ENCODE assay signal across 9 mouse cellular contexts in genomic region chr11:11684056-11684929, GRCm38 (mm10). TPM values are rescaled to one million over a fixed set of nuclear protein-coding genes. Genes with fewer than 3 reads are reported as not detected.
DNase-seq lines count a peak whose midpoint lies in the region; ATAC-seq and TF ChIP-seq lines count a peak whose summit lies in the region.
"Had no signal": no experiment of that assay in that cellular context is flagged by ENCODE, and none has a peak within 500 bp of the region (broad histone marks: within the 10 kb centered on the region; RNA-seq: fewer than 3 reads in every experiment).

No protein-coding gene starts in this region.

- H3K27me3 ChIP-seq in kidney, embryonic 15.5 days = peaks cover 69% of the 10 kb centered on the region
- no peaks in the 10 kb centered on the region for H3K27me3 ChIP-seq in MEL (ENCODE audit: control insufficient read depth in 1 of 2, insufficient read depth in 2 of 2, low read length in 2 of 2)
- H3K27me3 ChIP-seq in forebrain, embryonic 14.5 days (replicated peaks; ENCODE audit: control insufficient read depth, insufficient read depth, low read length) = peaks cover 28% of the 10 kb centered on the region
- H3K27me3 ChIP-seq in midbrain, embryonic 11.5 days (ENCODE audit: control insufficient read depth, insufficient read depth, low read length) = peaks cover 26% of the 10 kb centered on the region
- H3K27me3 ChIP-seq in intestine, postnatal 0 days (replicated peaks; ENCODE audit: control insufficient read depth, insufficient read depth, low read length) = peaks cover 41% of the 10 kb centered on the region

- H3K27ac ChIP-seq in kidney, embryonic 15.5 days = no peak overlapping the region
- H3K27ac ChIP-seq in MEL (ENCODE audit: control insufficient read depth, low read depth, low read length) = peak overlapping the region; percentile 81
- no peak overlapping the region for H3K27ac ChIP-seq in forebrain, embryonic 14.5 days (ENCODE audit: low read depth, low read length)
- H3K27ac ChIP-seq in midbrain, embryonic 11.5 days (ENCODE audit: low read depth, low read length) = no peak overlapping the region
- no peak overlapping the region for H3K27ac ChIP-seq in intestine, postnatal 0 days (ENCODE audit: low read depth, low read length)

- no peak for TF ChIP-seq CTCF in MEL (IDR thresholded peaks at IDR 0.05 in 2 of 3, conservative IDR thresholded peaks at IDR 0.05 in 1 of 3; ENCODE audit: control insufficient read depth in 1 of 3, insufficient read depth in 1 of 3, low read depth in 2 of 3, low read length in 3 of 3, poor library complexity in 1 of 3, severe bottlenecking in 1 of 3)
- no peak for TF ChIP-seq CTCF in intestine, postnatal 0 days (IDR thresholded peaks at IDR 0.05; ENCODE audit: low read depth)

- H3K4me3 ChIP-seq in kidney, embryonic 15.5 days (replicated peaks) = peak overlapping the region; percentile 72
- peak overlapping the region in 1 of 2 experiments; percentile 86; a peak in 2 of 4 replicates for H3K4me3 ChIP-seq in MEL (ENCODE audit: control insufficient read depth in 1 of 2, insufficient read depth in 1 of 2, low read depth in 2 of 2, low read length in 2 of 2)
- no peak overlapping the region for H3K4me3 ChIP-seq in forebrain, embryonic 14.5 days (ENCODE audit: low read depth, low read length)
- H3K4me3 ChIP-seq in midbrain, embryonic 11.5 days (ENCODE audit: low read depth, low read length) = peak overlapping the region; percentile 65; the same call in 1 of the 2 replicates
- H3K4me3 ChIP-seq in intestine, postnatal 0 days (ENCODE audit: low read depth, low read length) = no peak overlapping the region; the same call in 1 of the 2 replicates

- no peak for TF ChIP-seq RAD21 in MEL (IDR thresholded peaks at IDR 0.05; ENCODE audit: low read depth, low read length)

- H3K4me1 ChIP-seq in kidney, embryonic 15.5 days = peaks cover 19% of the 10 kb centered on the region
- peaks cover 8 to 26% of the 10 kb centered on the region in 2 experiments for H3K4me1 ChIP-seq in MEL (ENCODE audit: control insufficient read depth in 1 of 2, insufficient read depth in 2 of 2, low read length in 2 of 2)
- H3K4me1 ChIP-seq in forebrain, embryonic 14.5 days (ENCODE audit: control insufficient read depth, insufficient read depth, low read length) = 0 out of 2 replicates have a peak, but pooled peaks cover 4% of the 10 kb centered on the region
- H3K4me1 ChIP-seq in midbrain, embryonic 11.5 days (ENCODE audit: control insufficient read depth, insufficient read depth, low read length) = peaks cover 6% of the 10 kb centered on the region
- H3K4me1 ChIP-seq in intestine, postnatal 0 days (replicated peaks; ENCODE audit: control insufficient read depth, insufficient read depth, low read length) = no peaks in the 10 kb centered on the region; the same call in 1 of the 2 replicates

- H3K9ac ChIP-seq in kidney, embryonic 15.5 days = no peak overlapping the region
- peak overlapping the region; percentile 93 for H3K9ac ChIP-seq in MEL (ENCODE audit: control insufficient read depth, low read depth, low read length, poor library complexity, severe bottlenecking)
- H3K9ac ChIP-seq in forebrain, embryonic 14.5 days (ENCODE audit: low read length) = no peak overlapping the region
- H3K9ac ChIP-seq in midbrain, embryonic 11.5 days (ENCODE audit: low read length) = no peak overlapping the region
- H3K9ac ChIP-seq in intestine, postnatal 0 days (ENCODE audit: low read depth, low read length) = no peak overlapping the region

- DNase-seq in kidney, postnatal 10 days = no peak
- DNase-seq in MEL (ENCODE audit: low read depth, low spot score) = peak; percentile 53
- no peak for DNase-seq in forebrain, embryonic 14.5 days (ENCODE audit: low spot score)
- DNase-seq in midbrain, embryonic 11.5 days (ENCODE audit: low spot score, missing footprints) = peak; percentile 84
- no peak for DNase-seq in cerebellum, postnatal 25 days
- DNase-seq: gastrocnemius, postnatal 25 days had no signal

- H3K79me2 ChIP-seq in MEL (ENCODE audit: control insufficient read depth, insufficient read depth, low read length, poor library complexity) = peaks cover 41% of the 10 kb centered on the region

- WGBS in kidney, embryonic 15.5 days = 63% methylated on average over 9 of the region's 9 CpGs
- 69% methylated on average over 9 of the region's 9 CpGs for WGBS in forebrain, embryonic 14.5 days
- 65% methylated on average over 9 of the region's 9 CpGs for WGBS in midbrain, embryonic 11.5 days
- 69% methylated on average over 9 of the region's 9 CpGs for WGBS in intestine, postnatal 0 days

- TF ChIP-seq EP300 in MEL (IDR thresholded peaks at IDR 0.05; ENCODE audit: low read depth in 1 of 2, low read length in 2 of 2) = peak in 1 of 2 experiments; percentile 61; a peak in 2 of 4 replicates

- H3K4me2 ChIP-seq in kidney, embryonic 15.5 days = peak overlapping the region; percentile 99
- peak overlapping the region; percentile 98; the same call in 1 of the 2 replicates for H3K4me2 ChIP-seq in forebrain, embryonic 14.5 days (ENCODE audit: low read length)
- H3K4me2 ChIP-seq in midbrain, embryonic 11.5 days = no peak overlapping the region; the same call in 1 of the 2 replicates
- H3K4me2 ChIP-seq in intestine, postnatal 0 days (replicated peaks; ENCODE audit: low read depth) = no peak overlapping the region

- no peaks in the 10 kb centered on the region for H3K9me3 ChIP-seq in kidney, embryonic 15.5 days (replicated peaks)
- no peaks in the 10 kb centered on the region for H3K9me3 ChIP-seq in MEL (replicated peaks; ENCODE audit: insufficient read depth, low read length)
- H3K9me3 ChIP-seq in forebrain, embryonic 14.5 days (replicated peaks; ENCODE audit: control insufficient read depth, low read length) = no peaks in the 10 kb centered on the region
- H3K9me3 ChIP-seq in midbrain, embryonic 11.5 days (ENCODE audit: control insufficient read depth, low read length) = no peaks in the 10 kb centered on the region
- H3K9me3 ChIP-seq in intestine, postnatal 0 days (ENCODE audit: control insufficient read depth) = no peaks in the 10 kb centered on the region

- no peak for TF ChIP-seq POLR2A in MEL (IDR thresholded peaks at IDR 0.05; ENCODE audit: control insufficient read depth in 1 of 2, insufficient read depth in 1 of 2, low read depth in 1 of 2, low read length in 2 of 2, poor library complexity in 1 of 2)

- ATAC-seq in kidney, embryonic 15.5 days (replicated peaks; ENCODE audit: low FRiP score) = no peak
- no peak for ATAC-seq in forebrain, embryonic 14.5 days
- peak; percentile 1 for ATAC-seq in midbrain, embryonic 11.5 days (ENCODE audit: low FRiP score)
- no peak for ATAC-seq in intestine, postnatal 0 days

- H3K36me3 ChIP-seq in kidney, embryonic 15.5 days = no peaks in the 10 kb centered on the region
- H3K36me3 ChIP-seq in MEL (ENCODE audit: control insufficient read depth in 1 of 2, insufficient read depth in 2 of 2, low read length in 2 of 2) = peaks cover 0 to 16% of the 10 kb centered on the region in 2 experiments; a peak in 2 of 4 replicates
- no peaks in the 10 kb centered on the region for H3K36me3 ChIP-seq in forebrain, embryonic 14.5 days (ENCODE audit: control insufficient read depth, insufficient read depth, low read length)
- no peaks in the 10 kb centered on the region for H3K36me3 ChIP-seq in midbrain, embryonic 11.5 days (ENCODE audit: control insufficient read depth, insufficient read depth, low read length)
- H3K36me3 ChIP-seq in intestine, postnatal 0 days (ENCODE audit: control insufficient read depth, insufficient read depth) = no peaks in the 10 kb centered on the region

TF ChIP-seq in MEL, 35 proteins besides CTCF, POLR2A, EP300 and RAD21:
- TF ChIP-seq MAZ (IDR thresholded peaks at IDR 0.05; ENCODE audit: low read depth, low read length) = 0 out of 2 replicates have a peak, but pooled peaks have one; percentile 39
- 0 out of 2 replicates have a peak, but pooled peaks have one; percentile 51 for TF ChIP-seq ETS1 (IDR thresholded peaks at IDR 0.05; ENCODE audit: low read depth, low read length)
- TF ChIP-seq BHLHE40 (IDR thresholded peaks at IDR 0.05; ENCODE audit: borderline replicate concordance, low read depth, low read length) = no peak
- TF ChIP-seq NELFE (IDR thresholded peaks at IDR 0.05; ENCODE audit: low read depth, low read length) = no peak
- TF ChIP-seq MXI1 (IDR thresholded peaks at IDR 0.05; ENCODE audit: low read depth, low read length) = 0 out of 2 replicates have a peak, but pooled peaks have one; percentile 19
- peak; percentile 40; the same call in 1 of the 2 replicates for TF ChIP-seq MAX (IDR thresholded peaks at IDR 0.05; ENCODE audit: low read length)
- no peak for TF ChIP-seq ZMIZ1 (IDR thresholded peaks at IDR 0.05; ENCODE audit: low read depth, low read length)
- TF ChIP-seq HCFC1 (IDR thresholded peaks at IDR 0.05; ENCODE audit: low read depth, low read length) = 0 out of 2 replicates have a peak, but pooled peaks have one; percentile 48
- TF ChIP-seq RCOR1 (IDR thresholded peaks at IDR 0.05; ENCODE audit: low read depth, low read length) = 0 out of 2 replicates have a peak, but pooled peaks have one; percentile 38

RNA-seq across cellular contexts. Expression of gene Ikzf1, which starts 0.5 kb away (rescaled TPM):
- polyA plus RNA-seq in kidney, embryonic 15.5 days (2015; fragmentation: Nextera tagmentation; extraction: Ambion mirVana) = 0.85 and 1.3 TPM in 2 replicates
- 90.6 and 97.3 TPM in 2 replicates for total RNA-seq in MEL (2012; rRNA removed)
- 100 to 1,000 TPM in 1 of 2 experiments, 10 to 100 TPM in 1; 28.0 to 128 TPM for polyA plus RNA-seq in MEL (2012; ENCODE audit: insufficient read depth in 1 of 2, insufficient read length in 2 of 2, low read depth in 1 of 2, low replicate concordance in 2 of 2, missing spikeins in 1 of 2)
- 1.9 and 2.9 TPM in 2 replicates for polyA plus RNA-seq in forebrain, embryonic 14.5 days (2014; fragmentation: Nextera tagmentation; extraction: Ambion mirVana)
- polyA plus RNA-seq in midbrain, embryonic 11.5 days (2014; fragmentation: Nextera tagmentation; extraction: Ambion mirVana) = 2.3 and 2.7 TPM in 2 replicates
- polyA plus RNA-seq in intestine, postnatal 0 days (2015; fragmentation: Nextera tagmentation; extraction: Ambion mirVana) = 0.64 and 0.85 TPM in 2 replicates

RNA-seq across cellular contexts. Expression of gene 4930512M02Rik, which starts 56.7 kb away (rescaled TPM):
- not detected in 2 replicates for polyA plus RNA-seq in kidney, embryonic 15.5 days (2015; fragmentation: Nextera tagmentation; extraction: Ambion mirVana)
- not detected in 2 replicates for total RNA-seq in MEL (2012; rRNA removed)
- polyA plus RNA-seq in MEL (2012; ENCODE audit: insufficient read depth in 1 of 2, insufficient read length in 2 of 2, low read depth in 1 of 2, low replicate concordance in 2 of 2, missing spikeins in 1 of 2) = not detected
- not detected in 2 replicates for polyA plus RNA-seq in forebrain, embryonic 14.5 days (2014; fragmentation: Nextera tagmentation; extraction: Ambion mirVana)
- not detected in 2 replicates for polyA plus RNA-seq in midbrain, embryonic 11.5 days (2014; fragmentation: Nextera tagmentation; extraction: Ambion mirVana)
- not detected in 2 replicates for polyA plus RNA-seq in intestine, postnatal 0 days (2015; fragmentation: Nextera tagmentation; extraction: Ambion mirVana)
- total RNA-seq: gastrocnemius, postnatal 25 days; left cerebral cortex, adult 18-20 months had no signal

Comparison
In these comparisons a context has a peak if more than half of its experiments do, and no peak if none do; other contexts are left out.
1. H3K4me2 ChIP-seq: peak in kidney, embryonic 15.5 days (single experiment) and forebrain, embryonic 14.5 days (single experiment); none in midbrain, embryonic 11.5 days (single experiment) and intestine, postnatal 0 days (single experiment).
2. H3K4me3 ChIP-seq: peak in kidney, embryonic 15.5 days (single experiment) and midbrain, embryonic 11.5 days (single experiment); none in forebrain, embryonic 14.5 days (single experiment) and intestine, postnatal 0 days (single experiment).
3. DNase-seq: peak in MEL (single experiment) and midbrain, embryonic 11.5 days (single experiment); none in kidney, postnatal 10 days (single experiment), forebrain, embryonic 14.5 days (single experiment) and cerebellum, postnatal 25 days (0 of 2).